Mouse (Mus musculus) kidney, embryonic 15.5 days (tissue): ENCODE measurements around the gene Ccdc51. TPM values are rescaled to one million over a fixed set of nuclear protein-coding genes. Genes with fewer than 3 reads are reported as not detected.

ENCODE experiments used
- ATAC-seq: fragments of 200-750 bp; cut with Nextera tagmentation; replicated peaks from 2 replicates; pipeline ENCODE4 v1.8.0; 2017; ENCODE audit warnings: moderate TSS enrichment; ENCODE audit not compliant: low FRiP score
- H3K27ac ChIP-seq: fragments of 300-500 bp; sonication (generic); 2 replicates; pipeline ENCODE4 v1.5.1; 2015; ENCODE audit warnings: mild to moderate bottlenecking, inconsistent platforms
- H3K27me3 ChIP-seq: fragments of 300-500 bp; sonication (generic); 2 replicates; pipeline ENCODE4 v1.6.1; 2015; ENCODE audit warnings: inconsistent platforms
- H3K36me3 ChIP-seq: fragments of 300-500 bp; sonication (generic); 2 replicates; pipeline ENCODE4 v1.6.1; 2015; ENCODE audit warnings: inconsistent platforms
- H3K4me1 ChIP-seq: fragments of 300-500 bp; sonication (generic); 2 replicates; pipeline ENCODE4 v1.6.1; 2015; ENCODE audit warnings: inconsistent platforms
- H3K4me2 ChIP-seq: fragments of 300-500 bp; sonication (generic); 2 replicates; pipeline ENCODE4 v1.6.1; 2015; ENCODE audit warnings: moderate library complexity, mild to moderate bottlenecking, inconsistent platforms
- H3K4me3 ChIP-seq: fragments of 300-500 bp; sonication (generic); replicated peaks from 2 replicates; pipeline ENCODE4 v1.5.1; 2015; ENCODE audit warnings: mild to moderate bottlenecking, inconsistent platforms
- H3K9ac ChIP-seq: fragments of 300-500 bp; sonication (generic); 2 replicates; pipeline ENCODE4 v1.6.1; 2015; ENCODE audit warnings: mild to moderate bottlenecking, inconsistent platforms
- H3K9me3 ChIP-seq: fragments of 300-500 bp; sonication (generic); replicated peaks from 2 replicates; pipeline ENCODE4 v1.6.1; 2016; ENCODE audit warnings: inconsistent platforms
- WGBS: fragments of 180-500 bp; shearing (Covaris S2); methylation state at CpG from one replicate; pipeline ENCODE4 v1.1.7; 2015; ENCODE audit warnings: mixed read lengths; 5-methylcytosine and 5-hydroxymethylcytosine counted together
- polyA plus RNA-seq: library from polyadenylated mRNA; unstranded; fragments of >200 nt; fragmentation: Nextera tagmentation; extraction: Ambion mirVana; gene quantifications from 2 replicates; pipeline ENCODE4 v1.2.1, GENCODE M21; 2015

The Ccdc51 gene
- polyA plus RNA-seq, 1 experiment from 2014 or later, result 12.9 TPM

GRCm38 (mm10) chr9:109058006-109058765 lies 24.1 kb upstream of the Ccdc51 start:
- Histone ChIP-seq H3K27me3 (no peaks in the 10 kb centered on the region), H3K27ac (peak overlapping the region; percentile 96), H3K4me1 (peaks cover 34% of the 10 kb centered on the region), H3K9me3 (no peaks in the 10 kb centered on the region), H3K4me3 (peak overlapping the region; percentile 47), H3K4me2 (peak overlapping the region; percentile 69), H3K9ac (peak overlapping the region; percentile 61; the same call in 1 of the 2 replicates), H3K36me3 (peaks cover 63% of the 10 kb centered on the region)
- ATAC-seq, result no peak
- WGBS, result 90% methylated on average over 19 of the region's 19 CpGs

- Histone ChIP-seq H3K27me3 (no peaks in the 10 kb centered on the region), H3K4me1 (peaks cover 29% of the 10 kb centered on the region), H3K9ac (peak within 1 kb of the TSS; percentile 61), H3K9me3 (no peaks in the 10 kb centered on the region), H3K4me3 (peak within 1 kb of the TSS; percentile 47), H3K27ac (peak within 1 kb of the TSS; percentile 96), H3K4me2 (peak within 1 kb of the TSS; percentile 69), H3K36me3 (peaks cover 75% of the 10 kb centered on the region)
- peak; percentile 88 for ATAC-seq
- 9% methylated on average over 15 of the region's 15 CpGs for WGBS
These were observed 23.0 kb upstream of the Ccdc51 start, which contains the start of gene Trex1 for GRCm38 (mm10) chr9:109059136-109059903. Gene Trex1 (minus strand): TSS chr9:109059734.

- Histone ChIP-seq H3K4me3 (no peak overlapping the region), H3K27me3 (no peaks in the 10 kb centered on the region), H3K36me3 (peaks cover 85% of the 10 kb centered on the region), H3K9me3 (no peaks in the 10 kb centered on the region), H3K4me2 (no peak overlapping the region), H3K4me1 (peaks cover 20% of the 10 kb centered on the region), H3K27ac (peak overlapping the region; percentile 96), H3K9ac (no peak overlapping the region)
- no peak; the same call in 1 of the 2 replicates for ATAC-seq
- 90% methylated on average over 16 of the region's 16 CpGs for WGBS
These were observed 22.0 kb upstream of the Ccdc51 start for GRCm38 (mm10) chr9:109060184-109060897.

GRCm38 (mm10) chr9:109060898-109061295 lies 21.4 kb upstream of the Ccdc51 start:
- no peak overlapping the region for H3K9ac ChIP-seq
- H3K27me3 ChIP-seq, result no peaks in the 10 kb centered on the region
- peaks cover 17% of the 10 kb centered on the region for H3K4me1 ChIP-seq
- H3K4me3 ChIP-seq, result no peak overlapping the region
- H3K27ac ChIP-seq, result no peak overlapping the region
- WGBS, result 90% methylated on average over 5 of the region's 5 CpGs
- peaks cover 85% of the 10 kb centered on the region for H3K36me3 ChIP-seq
- H3K9me3 ChIP-seq, result no peaks in the 10 kb centered on the region
- H3K4me2 ChIP-seq, result no peak overlapping the region
- ATAC-seq, result no peak

- 88% methylated on average over 3 of the region's 3 CpGs for WGBS
- H3K9ac ChIP-seq, result no peak overlapping the region
These were observed 14.1 kb upstream of the Ccdc51 start for GRCm38 (mm10) chr9:109068095-109068735.

GRCm38 (mm10) chr9:109073661-109074573 lies 8.4 kb upstream of the Ccdc51 start, which contains the start of gene Atrip:
Gene Atrip (minus strand): TSS chr9:109074124.
- no peaks in the 10 kb centered on the region for H3K9me3 ChIP-seq
- H3K4me2 ChIP-seq, result peak within 1 kb of the TSS; percentile 82
- H3K4me1 ChIP-seq, result peaks cover 20% of the 10 kb centered on the region
- peak within 1 kb of the TSS; percentile 80 for H3K27ac ChIP-seq
- peak within 1 kb of the TSS; percentile 87 for H3K9ac ChIP-seq
- H3K4me3 ChIP-seq, result peak within 1 kb of the TSS; percentile 74
- ATAC-seq, result peak; percentile 99
- peaks cover 39% of the 10 kb centered on the region for H3K36me3 ChIP-seq
- H3K27me3 ChIP-seq, result no peaks in the 10 kb centered on the region
- under 1% methylated on average over 57 of the region's 57 CpGs for WGBS

More at GRCm38 (mm10) chr9:109068095-109068735, 14.1 kb upstream of the Ccdc51 start:
- Histone ChIP-seq H3K4me3 (no peak overlapping the region), H3K4me1 (peaks cover 10% of the 10 kb centered on the region), H3K36me3 (peaks cover 89% of the 10 kb centered on the region), H3K27ac (no peak overlapping the region), H3K27me3 (no peaks in the 10 kb centered on the region), H3K4me2 (no peak overlapping the region), H3K9me3 (no peaks in the 10 kb centered on the region)
- ATAC-seq, result no peak

- Histone ChIP-seq H3K27ac (no peak overlapping the region), H3K9me3 (no peaks in the 10 kb centered on the region), H3K9ac (no peak overlapping the region), H3K36me3 (peaks cover 29% of the 10 kb centered on the region), H3K4me1 (peaks cover 21% of the 10 kb centered on the region), H3K4me3 (no peak overlapping the region), H3K4me2 (no peak overlapping the region), H3K27me3 (no peaks in the 10 kb centered on the region)
- ATAC-seq, result no peak
- 92% methylated on average over 3 of the region's 3 CpGs for WGBS
These were observed 1.8 kb upstream of the Ccdc51 start for GRCm38 (mm10) chr9:109080516-109080915.

- peak; percentile 16; the same call in 1 of the 2 replicates for ATAC-seq
These were observed 557 bp upstream of the Ccdc51 start for GRCm38 (mm10) chr9:109081749-109082123.

GRCm38 (mm10) chr9:109084922-109085321 lies 2.6 kb downstream of the Ccdc51 start:
- no peak overlapping the region for H3K27ac ChIP-seq
- peaks cover 35% of the 10 kb centered on the region for H3K4me1 ChIP-seq
- WGBS, result 15% methylated on average over 2 of the region's 2 CpGs
- H3K9ac ChIP-seq, result no peak overlapping the region
- no peak overlapping the region for H3K4me2 ChIP-seq
- no peak overlapping the region for H3K4me3 ChIP-seq
- ATAC-seq, result no peak
- H3K36me3 ChIP-seq, result peaks cover 17% of the 10 kb centered on the region
- no peaks in the 10 kb centered on the region for H3K27me3 ChIP-seq
- no peaks in the 10 kb centered on the region for H3K9me3 ChIP-seq

More at GRCm38 (mm10) chr9:109081749-109082123, 557 bp upstream of the Ccdc51 start:
- 2% methylated on average over 11 of the region's 11 CpGs for WGBS
- peak overlapping the region; percentile 82 for H3K27ac ChIP-seq
- peak overlapping the region; percentile 81 for H3K9ac ChIP-seq
- H3K4me3 ChIP-seq, result peak overlapping the region; percentile 81
- peaks cover 29% of the 10 kb centered on the region for H3K36me3 ChIP-seq
- H3K27me3 ChIP-seq, result no peaks in the 10 kb centered on the region
- H3K4me1 ChIP-seq, result peaks cover 21% of the 10 kb centered on the region
- H3K4me2 ChIP-seq, result peak overlapping the region; percentile 66
- no peaks in the 10 kb centered on the region for H3K9me3 ChIP-seq

- Histone ChIP-seq H3K9me3 (no peaks in the 10 kb centered on the region), H3K4me1 (peaks cover 39% of the 10 kb centered on the region), H3K27ac (0 out of 2 replicates have a peak overlapping the region, but pooled peaks have one; percentile 37), H3K27me3 (no peaks in the 10 kb centered on the region), H3K36me3 (peaks cover 17% of the 10 kb centered on the region), H3K9ac (no peak overlapping the region), H3K4me2 (no peak overlapping the region), H3K4me3 (no peak overlapping the region)
- 11% methylated on average over 5 of the region's 5 CpGs for WGBS
- ATAC-seq, result 0 out of 2 replicates have a peak, but pooled peaks have one; percentile 44
These were observed 5.7 kb downstream of the Ccdc51 start for GRCm38 (mm10) chr9:109087987-109088386.
